Mouse (Mus musculus) bone marrow, adult 2 months (tissue): Measurements from ENCODE around the gene Ankrd61.

ENCODE experiments used
- CTCF ChIP-seq: fragments of 200-500 bp; IDR thresholded peaks from 2 replicates; pipeline ENCODE4 v1.5.1; 2011; ENCODE audit warnings: low read length, control low read depth; ENCODE audit not compliant: control insufficient read depth, insufficient read depth
- POLR2A ChIP-seq: fragments of 200-500 bp; IDR thresholded peaks from 2 replicates; pipeline ENCODE4 v1.6.1; 2011; ENCODE audit warnings: low read depth, mild to moderate bottlenecking, control low read depth, low read length, borderline replicate concordance; ENCODE audit not compliant: control insufficient read depth

DNA sequence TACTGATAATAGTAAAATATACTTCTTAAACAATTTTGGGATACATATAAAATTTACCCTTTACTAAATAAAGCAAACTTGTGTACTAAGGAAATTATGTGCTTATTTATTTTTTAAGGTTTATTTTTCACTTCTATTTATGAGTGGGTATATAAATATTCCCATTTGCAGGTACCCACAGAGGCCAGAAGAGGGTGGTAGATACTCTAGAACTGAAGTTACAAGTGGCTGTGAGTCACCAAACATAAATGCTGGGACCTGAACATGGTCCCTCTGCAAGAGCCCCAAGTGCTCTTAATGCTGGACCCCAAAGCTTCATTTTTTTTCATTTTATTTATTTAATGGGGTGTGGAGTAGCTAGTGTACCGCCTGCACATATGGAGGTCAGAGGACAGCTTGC lies 36.4 kb upstream of the Ankrd61 start:
- TF ChIP-seq CTCF, result no peak
- TF ChIP-seq POLR2A, result no peak
